Mouse (Mus musculus) urinary bladder, postnatal 14 days (tissue): ENCODE measurements at regions not wholly inside any gene's neighbourhood (a gene's known extent, or its start where the extent isn't known, plus 50 kb on each side); places are given as distances from the start of the nearest gene placed in this dataset.
A peak's percentile ranks its signal among the peaks of the same experiment; 100 is the strongest.
"Not testable (repeated sequence)": the region's sequence is repeated elsewhere in the genome, so short reads cannot be mapped to it uniquely, and the experiment has no call there.

ENCODE experiments used
- DNase-seq: peaks from one replicate; pipeline ENCODE4 v3.0.0; 2021; ENCODE audit warnings: low spot score

DNA sequence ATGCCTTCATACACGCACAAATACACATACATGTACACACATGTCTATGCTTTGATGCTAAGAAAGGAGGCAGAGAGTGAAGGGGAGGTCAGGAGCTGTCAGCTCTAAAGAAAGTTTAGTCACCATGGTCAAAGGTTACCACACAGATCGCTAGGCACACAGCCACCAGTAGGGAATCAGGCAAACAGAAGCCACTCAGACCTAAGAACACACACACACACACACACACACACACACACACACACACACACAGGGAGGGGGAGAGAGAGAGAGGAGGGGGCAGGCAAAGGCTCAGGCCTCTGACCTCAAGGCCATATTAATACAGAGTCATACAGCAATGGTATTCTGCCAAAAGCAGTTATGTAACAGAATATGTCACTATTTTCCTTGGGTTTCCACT, 67.5 kb upstream of the Atxn1 start:
- DNase-seq: no peak

DNA sequence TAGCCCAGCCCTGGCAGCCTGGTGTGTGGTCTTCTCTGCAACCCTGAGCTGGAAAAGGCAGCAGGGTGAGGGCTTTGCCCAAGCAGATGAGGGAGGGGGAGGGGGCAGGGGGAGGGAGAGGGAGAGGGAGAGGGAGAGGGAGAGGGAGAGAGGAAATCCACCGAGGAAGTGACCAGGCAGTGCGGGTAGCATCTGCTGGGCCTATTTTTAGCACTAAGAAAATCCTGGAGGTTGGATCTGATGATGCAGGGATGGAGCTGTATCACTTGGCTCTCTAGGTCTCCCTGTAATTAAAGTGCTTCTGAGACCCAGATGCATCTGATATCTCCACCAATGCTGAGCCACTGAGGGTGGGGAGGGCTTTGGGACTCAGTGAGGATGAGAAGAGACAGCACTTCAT, 61.2 kb upstream of the Atxn1 start:
- DNase-seq: no peak

DNA sequence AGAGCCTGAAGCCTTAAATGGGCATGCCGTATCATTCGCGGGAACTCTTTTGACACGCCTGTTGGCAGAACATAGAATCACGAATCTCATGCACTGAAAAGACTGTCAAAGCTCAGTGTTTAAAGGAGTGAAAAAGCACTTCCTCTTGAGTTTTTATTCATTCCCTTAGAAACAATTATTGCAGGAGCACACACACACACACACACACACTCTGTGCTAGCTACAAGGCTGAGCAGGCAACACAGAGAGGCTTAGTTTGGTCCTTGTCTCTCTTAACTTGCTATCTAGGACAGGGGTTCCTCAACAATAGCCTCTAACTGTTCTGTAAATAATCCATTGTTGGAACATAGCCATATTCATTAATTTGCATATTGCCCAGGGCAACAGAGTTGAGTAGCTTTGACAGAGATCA, 58.8 kb upstream of the Atxn1 start:
- no peak for DNase-seq

DNA sequence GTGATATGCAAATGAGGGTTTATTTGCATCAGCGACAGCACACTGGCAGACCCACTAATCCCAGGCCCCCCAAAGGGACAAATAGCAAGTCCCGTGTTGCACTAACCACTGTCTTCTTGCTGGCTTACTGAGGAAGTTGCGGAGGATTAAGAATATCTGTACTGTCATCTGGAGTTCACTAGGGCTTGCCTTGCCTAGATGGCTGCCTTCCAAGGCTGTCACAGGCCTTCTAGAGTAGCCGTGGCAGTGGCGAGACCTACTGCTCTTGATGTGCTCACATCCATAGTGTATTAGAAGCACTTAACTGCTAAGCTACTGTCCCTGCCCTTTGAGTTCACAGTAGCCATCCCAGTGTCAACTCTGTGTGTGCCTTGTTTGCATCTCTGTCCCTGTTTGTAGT, 58.4 kb upstream of the Atxn1 start:
- peak; percentile 37 for DNase-seq

DNA sequence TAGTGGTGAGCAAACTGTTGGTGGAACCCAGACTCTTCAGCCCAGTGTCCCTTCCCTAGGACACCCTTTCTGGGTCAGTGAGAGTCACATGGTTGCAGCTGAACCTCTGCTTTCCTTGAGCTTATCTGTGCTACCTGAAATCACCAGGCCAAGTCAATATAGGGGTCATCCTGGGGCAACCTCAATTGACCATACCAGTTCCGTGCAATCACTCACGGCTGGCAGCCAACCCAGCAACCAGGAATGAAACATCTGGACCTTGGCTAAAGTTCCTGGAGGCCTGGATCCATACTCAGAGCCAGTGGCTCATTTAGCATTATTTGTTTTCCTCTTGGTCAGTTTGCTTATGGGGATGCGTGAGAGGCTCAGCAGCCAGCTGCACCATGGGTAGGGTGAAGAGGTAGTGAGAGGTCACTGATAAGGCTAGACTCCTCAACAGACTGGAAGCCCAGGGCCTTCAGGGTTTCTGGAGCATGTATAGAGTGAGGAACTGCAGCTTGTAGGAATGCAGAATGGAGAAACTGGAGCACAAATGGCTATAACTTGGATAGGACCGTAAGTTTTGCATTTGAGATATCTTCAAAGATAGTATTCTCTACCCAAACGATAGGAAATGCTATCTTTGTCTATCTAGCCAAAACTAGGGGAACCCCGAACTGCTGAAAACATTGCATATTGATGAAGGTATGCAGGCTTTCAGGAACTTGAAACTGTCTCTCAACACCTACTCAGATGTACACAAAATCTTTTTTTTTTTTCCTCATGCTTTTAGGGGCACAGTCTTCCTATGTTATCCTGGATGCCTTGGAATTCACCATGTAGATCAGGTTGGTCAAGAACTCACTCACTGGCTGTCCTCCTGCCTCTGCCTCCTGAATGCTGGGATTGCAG, 56.4 kb upstream of the Atxn1 start:
- DNase-seq: no peak

DNA sequence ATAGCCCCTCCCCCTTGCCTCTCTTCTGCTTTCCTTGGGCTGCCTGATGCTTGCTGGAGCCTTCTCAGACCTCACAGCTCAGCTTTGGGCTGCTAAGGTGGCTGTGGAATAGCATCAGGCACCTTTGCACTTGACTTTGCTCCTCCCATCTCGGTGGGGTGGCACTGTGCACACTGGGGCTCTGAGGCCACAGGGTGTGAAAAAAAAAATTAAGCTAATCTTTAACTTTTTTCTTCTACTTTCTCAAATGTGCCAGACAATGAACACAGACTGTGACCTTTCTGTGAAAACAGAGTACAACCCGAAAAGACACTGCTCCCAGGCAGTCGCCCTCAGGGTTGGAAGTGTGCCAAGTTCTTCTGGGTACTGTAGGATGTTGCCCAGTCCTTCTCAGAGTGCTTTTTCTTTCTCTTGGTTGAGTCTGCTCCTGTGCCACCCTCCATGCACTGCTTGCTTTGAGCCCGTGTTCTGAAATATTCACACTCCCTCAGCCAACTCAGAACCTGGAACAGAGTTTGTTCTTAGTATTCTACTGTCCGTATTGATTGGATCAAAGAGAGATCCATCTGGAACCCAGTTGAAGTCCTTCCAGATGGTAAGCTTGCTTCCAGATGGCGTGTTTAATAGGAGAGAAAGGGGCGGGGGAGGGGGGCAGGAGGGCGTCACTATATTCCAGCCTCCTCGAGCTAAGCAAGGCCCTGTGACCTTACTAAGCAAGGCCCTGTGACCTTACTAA, 54.8 kb upstream of the Atxn1 start:
- DNase-seq: no peak

DNA sequence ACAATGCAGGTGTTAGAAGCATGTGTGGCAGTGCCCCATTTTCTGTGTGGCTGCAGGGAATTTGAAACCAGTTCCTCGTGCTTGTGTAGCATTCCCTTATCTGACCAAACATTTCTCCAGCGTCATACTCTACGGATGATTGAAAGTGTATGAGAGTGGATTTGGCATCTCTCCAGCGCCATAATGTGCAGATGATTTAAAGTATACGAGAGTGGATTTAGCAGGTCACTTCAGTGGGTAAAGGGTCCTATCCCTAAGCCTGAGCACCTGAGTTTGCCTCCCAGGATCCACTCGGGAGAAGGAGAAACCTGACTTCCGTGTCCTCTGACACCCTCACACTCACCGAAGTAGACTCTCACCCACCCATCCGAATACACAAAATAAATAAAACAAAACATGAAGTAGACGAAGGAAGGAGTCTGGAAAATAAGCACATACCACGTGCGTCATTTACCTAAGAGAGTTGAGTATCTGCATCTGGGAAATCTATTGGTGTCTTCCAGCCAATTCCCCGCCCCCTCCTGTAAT, 54.2 kb upstream of the Atxn1 start:
- DNase-seq: no peak

DNA sequence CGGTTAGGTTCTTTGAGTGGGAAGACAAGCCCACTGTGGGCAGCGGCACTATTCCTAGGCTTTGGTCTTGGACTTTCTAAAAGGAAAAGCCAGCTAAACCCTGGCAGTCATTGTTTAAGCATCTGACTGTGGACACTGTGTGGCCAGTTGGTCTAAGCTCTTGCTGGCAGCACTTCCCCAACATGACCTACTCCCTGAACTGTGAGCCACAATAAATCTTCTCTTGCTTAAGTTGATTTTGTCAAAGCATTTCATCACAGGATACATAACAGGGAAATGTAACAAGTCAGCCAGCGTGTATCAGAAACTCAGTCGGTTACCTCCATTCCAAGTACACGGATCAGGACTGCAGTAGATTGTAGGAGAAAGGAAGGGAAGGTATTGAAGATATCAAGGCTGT, 52.9 kb upstream of the Atxn1 start:
- DNase-seq: no peak

DNA sequence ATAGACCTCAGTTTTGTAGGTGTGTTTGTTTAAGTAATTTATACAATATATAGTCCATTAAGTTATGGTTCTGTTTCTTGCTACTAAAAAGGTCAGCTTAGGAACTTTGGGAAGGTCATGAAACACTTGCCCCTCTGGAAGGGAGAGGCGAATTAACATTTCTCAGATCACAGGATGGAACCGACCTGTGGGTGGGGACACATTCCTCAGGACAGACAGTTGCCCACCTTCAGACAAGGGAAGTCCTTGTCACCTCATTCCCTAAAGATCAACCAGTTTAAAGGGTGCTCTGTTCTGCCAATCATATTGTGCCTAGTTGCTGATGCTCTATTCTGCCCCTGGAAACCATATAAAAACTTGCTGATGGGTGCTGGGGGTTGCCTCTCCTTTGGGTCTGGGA, 52.2 kb upstream of the Atxn1 start:
- not testable (repeated sequence) for DNase-seq

DNA sequence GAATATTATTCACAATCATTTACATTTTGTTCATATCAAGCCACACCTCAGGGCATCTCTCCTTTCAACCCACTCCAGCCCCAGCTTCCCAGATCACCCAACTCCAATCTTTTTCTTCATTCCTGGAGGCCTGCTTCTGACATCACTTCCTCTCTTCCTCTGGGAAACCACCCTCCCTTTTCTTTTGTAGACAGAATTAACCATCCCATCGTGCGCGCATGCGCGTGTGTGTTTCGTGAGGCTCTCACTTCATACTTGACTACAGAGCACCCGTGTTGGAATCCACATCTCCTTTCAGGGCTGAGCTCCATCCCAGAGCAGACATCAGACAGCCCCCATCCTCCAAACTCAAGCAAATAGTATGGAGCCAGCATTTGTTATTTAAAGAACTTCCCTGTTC, 50.4 kb upstream of the Atxn1 start:
- no peak for DNase-seq

DNA sequence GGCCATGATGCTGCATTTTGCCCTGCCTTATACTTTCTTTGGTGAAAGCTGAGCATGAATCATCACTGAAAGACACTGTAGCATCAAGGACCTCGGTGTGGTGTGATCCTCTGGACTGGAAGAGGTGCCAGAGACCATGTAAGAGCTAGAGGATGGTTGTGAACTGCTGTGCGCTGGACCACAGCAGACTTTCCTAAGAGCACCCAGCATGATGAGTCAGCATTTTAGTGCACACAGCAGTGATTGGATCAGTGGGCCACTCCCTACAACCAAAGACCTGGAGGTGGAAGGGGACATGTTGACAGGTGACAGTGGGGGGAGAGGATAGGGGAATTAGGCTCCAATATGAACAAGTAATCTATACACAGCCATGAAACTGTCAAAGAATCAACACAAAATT, 49.8 kb upstream of the Atxn1 start:
- DNase-seq: no peak
